Mouse (Mus musculus) lung, embryonic 15.5 days (tissue): Measurements from ENCODE around the gene Gm17535. TPM values are rescaled to one million over a fixed set of nuclear protein-coding genes. Genes with fewer than 3 reads are reported as not detected.
"Not testable (repeated sequence)": the region's sequence is repeated elsewhere in the genome, so short reads cannot be mapped to it uniquely, and the experiment has no call there.

ENCODE experiments used
- ATAC-seq: fragments of 200-750 bp; cut with Nextera tagmentation; 2 replicates; pipeline ENCODE4 v1.8.0; 2017; ENCODE audit warnings: moderate number of reproducible peaks, borderline replicate concordance; ENCODE audit not compliant: low FRiP score, low TSS enrichment; ENCODE audit errors: extremely low read depth
- H3K27ac ChIP-seq: fragments of 300-500 bp; sonication (generic); 2 replicates; pipeline ENCODE4 v1.5.1; 2015; ENCODE audit warnings: moderate library complexity, mild to moderate bottlenecking, inconsistent platforms
- H3K27me3 ChIP-seq: fragments of 300-500 bp; sonication (generic); 2 replicates; pipeline ENCODE4 v1.6.1; 2015; ENCODE audit warnings: inconsistent platforms
- H3K36me3 ChIP-seq: fragments of 300-500 bp; sonication (generic); 2 replicates; pipeline ENCODE4 v1.6.1; 2015; ENCODE audit warnings: inconsistent platforms
- H3K4me1 ChIP-seq: fragments of 300-500 bp; sonication (generic); 2 replicates; pipeline ENCODE4 v1.6.1; 2015; ENCODE audit warnings: inconsistent platforms
- H3K4me2 ChIP-seq: fragments of 300-500 bp; sonication (generic); 2 replicates; pipeline ENCODE4 v1.6.1; 2015; ENCODE audit warnings: inconsistent platforms, mild to moderate bottlenecking, moderate library complexity
- H3K4me3 ChIP-seq: fragments of 300-500 bp; sonication (generic); 2 replicates; pipeline ENCODE4 v1.5.1; 2015; ENCODE audit warnings: mild to moderate bottlenecking, inconsistent platforms
- H3K9ac ChIP-seq: fragments of 300-500 bp; sonication (generic); 2 replicates; pipeline ENCODE4 v1.6.1; 2015; ENCODE audit warnings: inconsistent platforms
- H3K9me3 ChIP-seq: fragments of 300-500 bp; sonication (generic); 2 replicates; pipeline ENCODE4 v1.6.1; 2016; ENCODE audit warnings: inconsistent platforms
- whole genome bisulfite sequencing: fragments of 180-500 bp; shearing (Covaris S2); methylation state at CpG from one replicate; pipeline ENCODE4 v1.1.7; 2015; 5-methylcytosine and 5-hydroxymethylcytosine counted together
- polyA plus RNA-seq: library from polyadenylated mRNA; unstranded; fragments of >200 nt; fragmentation: Nextera tagmentation; extraction: Ambion mirVana; gene quantifications from 2 replicates; pipeline ENCODE4 v1.2.1, GENCODE M21; 2015

Gm17535 gene
- not detected in 2 replicates for polyA plus RNA-seq

GRCm38 (mm10) chr9:3034299-3034698, at the start of gene Gm17535:
Gm17535 (plus strand) TSS chr9:3034599.
- 53% methylated on average over 1 of the region's 8 CpGs for WGBS
- H3K4me1 ChIP-seq, H3K27me3 ChIP-seq, H3K36me3 ChIP-seq, H3K9ac ChIP-seq, H3K4me3 ChIP-seq, ATAC-seq, H3K4me2 ChIP-seq, H3K27ac ChIP-seq, H3K9me3 ChIP-seq: not testable (repeated sequence)

- WGBS, result 71% methylated on average over 12 of the region's 12 CpGs
- not testable (repeated sequence) for H3K4me2 ChIP-seq
These were observed 33.9 kb upstream of the Gm17535 start, which contains the start of gene Gm10722 for GRCm38 (mm10) chr9:3000445-3000972. Gm10722 (plus strand) TSS chr9:3000922.

GRCm38 (mm10) chr9:3001006-3001405, 33.4 kb upstream of the Gm17535 start:
- H3K36me3 ChIP-seq, H3K4me2 ChIP-seq, H3K27ac ChIP-seq, H3K9me3 ChIP-seq, ATAC-seq, H3K4me1 ChIP-seq, H3K9ac ChIP-seq, H3K4me3 ChIP-seq, H3K27me3 ChIP-seq: not testable (repeated sequence)
- 64% methylated on average over 8 of the region's 8 CpGs for WGBS

More at GRCm38 (mm10) chr9:3000445-3000972, 33.9 kb upstream of the Gm17535 start, which contains the start of gene Gm10722:
- H3K36me3 ChIP-seq, H3K4me1 ChIP-seq, ATAC-seq, H3K27ac ChIP-seq, H3K9ac ChIP-seq, H3K9me3 ChIP-seq, H3K27me3 ChIP-seq, H3K4me3 ChIP-seq: not testable (repeated sequence)

GRCm38 (mm10) chr9:3001948-3002659, 32.3 kb upstream of the Gm17535 start:
- WGBS, result 69% methylated on average over 9 of the region's 11 CpGs
- not testable (repeated sequence) for H3K9ac ChIP-seq, H3K4me1 ChIP-seq, H3K27ac ChIP-seq, H3K36me3 ChIP-seq, H3K4me2 ChIP-seq, H3K27me3 ChIP-seq, H3K4me3 ChIP-seq, H3K9me3 ChIP-seq
- peak; percentile 91 for ATAC-seq

GRCm38 (mm10) chr9:3002794-3003396, 31.5 kb upstream of the Gm17535 start, which contains the start of gene Gm11168:
Gm11168 (plus strand) TSS chr9:3003346.
- not testable (repeated sequence) for H3K4me2 ChIP-seq, H3K9me3 ChIP-seq, H3K27me3 ChIP-seq, H3K27ac ChIP-seq, ATAC-seq, H3K4me3 ChIP-seq, H3K36me3 ChIP-seq, H3K4me1 ChIP-seq, H3K9ac ChIP-seq
- WGBS, result 74% methylated on average over 6 of the region's 14 CpGs

GRCm38 (mm10) chr9:3006179-3006578, 28.2 kb upstream of the Gm17535 start:
- H3K27me3 ChIP-seq, H3K4me1 ChIP-seq, H3K4me2 ChIP-seq, H3K27ac ChIP-seq, H3K4me3 ChIP-seq, ATAC-seq, H3K9me3 ChIP-seq, H3K9ac ChIP-seq, H3K36me3 ChIP-seq: not testable (repeated sequence)
- WGBS, result 80% methylated on average over 1 of the region's 5 CpGs

GRCm38 (mm10) chr9:3006636-3007035, 27.8 kb upstream of the Gm17535 start:
- not testable (repeated sequence) for H3K36me3 ChIP-seq, H3K4me3 ChIP-seq, H3K9ac ChIP-seq, H3K9me3 ChIP-seq, H3K27ac ChIP-seq, H3K4me1 ChIP-seq, H3K27me3 ChIP-seq, H3K4me2 ChIP-seq
- peak; percentile 73 for ATAC-seq
- WGBS, result 72% methylated on average over 8 of the region's 8 CpGs

GRCm38 (mm10) chr9:3007272-3007671, 27.1 kb upstream of the Gm17535 start:
- not testable (repeated sequence) for H3K4me1 ChIP-seq, H3K4me2 ChIP-seq, H3K9me3 ChIP-seq, H3K27me3 ChIP-seq, H3K27ac ChIP-seq, H3K9ac ChIP-seq, H3K36me3 ChIP-seq, H3K4me3 ChIP-seq
- 0 out of 2 replicates have a peak, but pooled peaks have one; percentile 32 for ATAC-seq
- 74% methylated on average over 8 of the region's 9 CpGs for WGBS

GRCm38 (mm10) chr9:3009331-3009730, 25.1 kb upstream of the Gm17535 start:
- no CpG with 5 or more reads among the region's 5 CpGs for WGBS
- H3K4me2 ChIP-seq, H3K36me3 ChIP-seq, H3K4me1 ChIP-seq, H3K9ac ChIP-seq, H3K27me3 ChIP-seq, H3K4me3 ChIP-seq, H3K27ac ChIP-seq, H3K9me3 ChIP-seq: not testable (repeated sequence)
- peak; percentile 55; the same call in 1 of the 2 replicates for ATAC-seq

- H3K4me2 ChIP-seq, H3K27me3 ChIP-seq, ATAC-seq, H3K4me3 ChIP-seq, H3K4me1 ChIP-seq, H3K9me3 ChIP-seq, H3K9ac ChIP-seq, H3K36me3 ChIP-seq, H3K27ac ChIP-seq: not testable (repeated sequence)
- WGBS, result 78% methylated on average over 3 of the region's 7 CpGs
These were observed 22.3 kb upstream of the Gm17535 start for GRCm38 (mm10) chr9:3012054-3012621.

- WGBS, result 82% methylated on average over 1 of the region's 11 CpGs
- not testable (repeated sequence) for H3K4me3 ChIP-seq, H3K9ac ChIP-seq, H3K27me3 ChIP-seq, H3K4me2 ChIP-seq, H3K9me3 ChIP-seq, H3K36me3 ChIP-seq, H3K4me1 ChIP-seq, H3K27ac ChIP-seq
- peak; percentile 67 for ATAC-seq
These were observed 21.6 kb upstream of the Gm17535 start, which contains the start of gene Gm10721 for GRCm38 (mm10) chr9:3012733-3013279. Gm10721 (plus strand) TSS chr9:3013140.

- H3K27ac ChIP-seq, H3K9me3 ChIP-seq, H3K4me1 ChIP-seq, H3K27me3 ChIP-seq, H3K9ac ChIP-seq, H3K36me3 ChIP-seq, ATAC-seq, H3K4me2 ChIP-seq, H3K4me3 ChIP-seq: not testable (repeated sequence)
- WGBS, result 61% methylated on average over 5 of the region's 9 CpGs
These were observed 19.0 kb upstream of the Gm17535 start, which contains the start of gene Gm10720 for GRCm38 (mm10) chr9:3015354-3015753. Gm10720 (plus strand) TSS chr9:3015654.
